Mouse (Mus musculus) cerebellum, adult 11-12 months (tissue): ENCODE data around the gene Alg13.

Source experiments
- DNase-seq: peaks from one replicate; pipeline ENCODE4 v3.0.0; 2022

Alg13 gene

DNA sequence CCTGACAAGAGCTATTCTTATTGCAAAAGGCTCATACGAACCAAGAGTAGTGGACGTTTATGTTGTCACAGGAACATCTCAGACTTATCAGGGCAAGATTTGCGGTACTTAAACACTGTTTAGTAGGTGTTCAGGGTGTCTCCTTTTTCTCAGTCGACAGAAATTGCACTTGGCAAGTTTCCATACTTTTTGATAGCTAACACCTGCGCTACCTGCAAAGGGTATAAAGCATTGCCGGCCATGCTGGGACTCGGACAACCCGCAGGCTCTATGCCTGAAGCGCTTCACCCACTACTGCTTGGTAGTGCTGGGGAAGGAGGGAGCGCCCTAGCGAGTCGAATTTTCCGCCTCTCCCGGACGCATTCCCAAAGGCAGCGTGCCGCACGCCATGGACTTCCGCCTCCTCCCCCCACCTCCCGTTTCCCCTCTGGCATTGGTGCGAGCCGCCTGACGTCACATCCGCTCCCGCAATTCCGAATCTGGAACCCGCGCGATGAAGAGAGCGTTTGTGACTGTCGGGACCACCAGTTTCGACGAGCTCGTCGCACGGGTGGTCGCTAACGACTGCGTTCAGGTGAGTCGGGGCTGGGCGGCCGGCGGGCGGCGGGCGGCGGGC lies at the start of gene Alg13:
Alg13 (plus strand) TSS at position 257 of the 616 bp plus-strand sequence.
- peak; percentile 75 for DNase-seq

- DNase-seq = no peak
These were observed 49.0 kb upstream of the Alg13 start for GRCm38 (mm10) chrX:144268606-144269005.

DNA sequence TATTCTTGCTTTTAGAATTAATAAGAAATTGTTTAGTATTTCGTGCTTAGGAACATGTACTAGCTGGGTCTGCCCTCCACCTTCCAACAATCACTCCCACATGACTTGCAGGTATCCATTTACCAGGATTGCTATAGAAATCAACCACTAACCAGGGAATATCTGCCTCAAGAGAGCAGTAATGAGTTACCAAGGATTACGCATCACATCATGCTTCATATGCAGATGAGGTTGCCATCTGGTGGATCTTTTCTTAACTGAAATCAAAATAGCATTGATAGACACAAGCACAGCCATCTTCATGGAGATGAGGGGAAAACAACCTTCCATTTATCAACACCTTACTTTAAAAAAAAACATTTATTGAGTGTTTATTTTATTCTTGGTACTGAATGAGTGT lies 16.1 kb upstream of the Alg13 start:
- DNase-seq = no peak

- no peak for DNase-seq
These were observed 11.9 kb upstream of the Alg13 start for GRCm38 (mm10) chrX:144305659-144306058.

DNA sequence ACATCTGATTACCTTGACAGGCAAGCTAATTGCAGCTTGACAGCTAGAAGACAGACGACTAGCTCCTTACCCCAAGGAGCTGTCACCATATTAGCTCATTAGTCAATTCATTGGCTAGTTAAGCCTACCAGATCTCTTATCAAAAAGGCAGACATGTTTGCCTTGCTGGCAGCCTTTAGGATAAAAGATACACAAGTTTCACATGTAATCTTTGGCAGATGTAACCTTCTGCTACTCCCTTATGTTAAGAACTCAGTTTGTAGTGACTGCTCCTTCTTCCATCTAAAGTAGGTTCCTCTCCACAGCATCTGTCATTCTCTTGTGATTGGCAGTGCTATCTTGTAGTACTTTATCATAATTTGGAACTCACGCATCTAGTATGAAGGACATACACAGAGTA lies 3.6 kb upstream of the Alg13 start:
- no peak for DNase-seq

DNA sequence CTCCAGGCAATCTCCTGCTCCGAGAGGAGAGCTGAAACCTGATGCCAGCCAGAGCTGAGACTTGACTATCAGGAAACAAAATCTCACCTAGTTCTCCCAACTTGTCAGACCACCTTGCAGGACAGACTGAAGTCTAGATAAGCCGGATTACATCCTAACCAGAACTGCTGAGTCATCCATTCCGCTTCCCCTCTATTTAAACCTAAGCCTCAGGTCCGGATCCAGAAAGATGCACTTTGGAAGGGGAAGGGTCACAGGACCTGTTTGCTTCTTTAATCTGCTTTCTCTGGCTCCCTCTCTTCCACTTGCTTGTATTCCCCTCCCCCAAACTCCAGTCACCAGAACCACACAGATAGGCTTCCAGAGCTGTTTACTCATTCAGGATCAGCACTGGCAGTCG lies 2.6 kb upstream of the Alg13 start:
- DNase-seq = no peak

DNA sequence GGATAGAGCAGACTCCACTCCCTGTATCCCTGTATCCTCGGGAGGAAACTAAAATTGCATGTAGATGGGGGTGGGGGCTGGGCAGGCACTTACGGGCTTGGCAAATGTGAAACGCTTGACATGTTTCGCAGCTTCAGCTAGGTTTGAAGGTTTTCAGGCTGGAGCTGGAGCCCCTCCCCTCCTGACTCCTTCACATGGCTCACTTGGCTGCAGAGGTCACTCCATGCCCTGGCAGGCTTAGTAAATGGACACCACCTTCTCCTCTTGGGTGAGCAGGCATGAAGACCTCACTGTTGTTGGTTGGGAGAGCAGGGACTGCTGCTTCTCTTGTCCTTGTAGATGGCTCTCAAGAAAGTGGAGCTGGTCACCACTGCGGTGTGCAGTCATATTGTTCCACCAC lies 1.6 kb upstream of the Alg13 start:
- DNase-seq = no peak

DNA sequence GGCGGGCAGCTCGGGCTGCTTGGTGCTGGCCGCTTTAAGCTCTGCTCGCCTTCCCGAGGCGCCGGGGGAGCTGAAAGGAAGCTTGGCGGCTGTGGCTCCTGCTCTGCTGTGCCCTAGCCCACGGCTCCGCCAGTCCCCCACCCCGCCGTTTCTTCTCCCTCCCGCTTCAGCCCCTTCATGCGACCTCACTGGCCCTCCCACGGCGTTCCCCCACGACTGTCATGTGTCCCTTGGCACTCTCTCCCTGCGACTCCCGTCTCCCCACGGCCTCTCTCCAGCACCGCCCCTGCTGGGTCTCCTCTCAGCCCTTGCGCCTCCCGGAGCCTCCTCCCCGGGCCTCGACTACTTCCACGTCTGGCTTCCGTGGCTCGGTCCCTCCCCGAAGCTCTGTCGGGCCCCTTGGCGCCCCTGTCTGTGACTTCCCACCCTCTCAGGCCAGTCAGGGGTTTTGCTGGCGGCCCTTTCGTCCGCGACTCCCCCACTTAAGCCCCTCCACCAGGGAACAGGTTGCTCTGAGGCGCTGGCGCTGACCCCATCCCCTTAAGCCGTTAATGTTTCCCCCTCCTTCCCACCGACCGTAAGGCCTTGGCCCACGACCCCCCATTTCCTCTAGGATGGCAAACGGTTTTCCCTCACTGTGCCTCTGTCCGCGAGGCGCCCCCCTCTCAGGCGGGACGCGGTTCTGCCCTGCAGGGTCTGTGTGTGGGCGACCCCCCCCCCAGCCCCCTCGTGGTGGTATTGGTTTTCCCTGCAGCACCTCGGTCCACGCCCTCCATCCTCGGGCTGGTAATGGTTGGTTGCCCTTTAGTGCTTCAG lies 768 bp downstream of the Alg13 start:
- DNase-seq = peak; percentile 37

GRCm38 (mm10) chrX:144319366-144319765 lies 1.8 kb downstream of the Alg13 start:
- DNase-seq = peak; percentile 6

DNA sequence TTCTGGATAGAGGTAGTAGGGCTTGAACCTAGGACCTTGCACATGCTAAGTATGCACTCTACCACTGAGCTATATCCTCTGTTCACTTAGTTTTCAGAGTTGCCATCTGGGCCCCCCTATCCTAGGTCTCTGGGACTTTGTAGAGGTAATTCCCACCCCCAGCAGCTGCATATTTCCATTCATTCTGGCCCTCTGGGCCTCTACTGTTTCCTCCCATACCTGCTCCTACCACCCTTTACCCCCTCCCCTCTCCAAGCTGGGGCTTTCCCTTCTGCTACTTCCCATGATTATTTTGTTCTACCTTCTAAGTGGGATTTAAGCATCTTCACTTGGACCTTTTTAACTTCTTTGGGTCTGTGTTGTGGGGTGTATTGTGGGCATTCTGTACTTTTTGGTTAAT lies 7.8 kb downstream of the Alg13 start:
- DNase-seq = no peak

DNA sequence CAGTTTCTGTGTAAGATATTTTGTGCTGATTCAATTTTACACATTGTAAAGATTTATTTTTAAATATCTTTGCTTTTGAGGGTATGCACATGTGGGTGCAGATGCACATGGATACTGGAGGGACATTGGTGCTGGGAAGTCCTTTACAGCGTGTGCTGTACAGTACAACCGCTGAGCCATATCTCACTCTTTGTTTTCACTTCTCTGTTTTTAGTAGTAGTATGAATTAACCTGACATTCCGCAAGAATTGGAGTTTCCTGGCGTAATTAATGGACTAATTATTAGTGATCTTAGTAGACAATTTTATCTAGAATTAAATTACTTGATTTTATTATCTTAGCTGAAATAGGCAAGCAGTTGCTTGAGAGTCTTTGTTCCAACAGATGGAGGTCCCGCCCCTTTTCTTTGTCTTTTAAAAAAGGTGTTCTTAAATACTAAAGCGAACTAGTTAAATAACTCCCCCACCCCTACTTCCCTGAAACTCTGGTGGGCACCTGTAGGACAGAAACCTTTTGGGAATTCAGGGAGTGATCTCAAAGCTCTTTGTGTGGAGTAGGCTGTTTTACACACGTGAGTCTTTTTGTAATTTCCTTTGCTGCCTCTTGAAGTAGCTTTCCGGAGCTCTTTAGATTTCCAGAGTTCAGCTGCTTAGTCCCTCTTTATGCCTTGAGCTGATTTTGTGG lies 17.9 kb downstream of the Alg13 start:
- no peak for DNase-seq

DNA sequence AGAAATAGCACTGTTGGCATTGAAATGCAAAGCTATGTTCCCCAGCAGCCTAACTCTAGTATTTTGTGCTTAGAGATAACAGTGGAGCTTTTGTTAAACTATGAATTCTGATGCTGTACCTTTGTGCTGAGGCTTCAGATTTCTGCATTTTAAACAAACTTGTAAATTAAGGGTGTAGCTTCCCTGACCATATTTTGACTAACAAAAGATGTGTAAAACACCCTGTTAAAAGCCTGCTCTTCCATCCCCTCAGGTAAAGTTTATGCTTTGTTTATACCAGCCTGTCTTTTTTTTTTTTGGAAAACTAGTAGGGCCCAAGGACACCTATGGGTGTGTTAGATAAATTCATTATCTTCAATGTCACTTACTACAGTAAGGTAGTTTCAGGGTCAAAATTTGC lies 20.3 kb downstream of the Alg13 start:
- no peak for DNase-seq

GRCm38 (mm10) chrX:144338355-144338754 lies 20.8 kb downstream of the Alg13 start:
- no peak for DNase-seq

DNA sequence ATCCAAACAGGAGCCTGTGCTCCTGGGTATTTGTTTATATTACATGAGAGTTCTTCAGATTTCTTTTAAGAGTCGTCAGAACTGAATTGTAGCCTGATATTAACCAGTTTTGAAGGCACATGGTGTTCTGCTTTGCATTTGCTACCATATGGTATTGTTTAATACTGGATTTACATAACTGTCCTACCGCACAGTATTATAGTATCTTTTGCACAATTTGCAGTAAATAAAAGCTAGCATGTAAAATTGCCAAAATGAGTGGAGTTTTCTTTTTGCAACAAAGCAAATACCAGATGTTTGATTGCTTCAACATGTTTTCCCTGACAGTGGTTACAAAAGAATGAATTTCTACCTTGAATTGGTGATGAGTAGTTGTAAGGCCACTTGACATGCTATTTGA lies 56.6 kb downstream of the Alg13 start:
- no peak for DNase-seq

DNA sequence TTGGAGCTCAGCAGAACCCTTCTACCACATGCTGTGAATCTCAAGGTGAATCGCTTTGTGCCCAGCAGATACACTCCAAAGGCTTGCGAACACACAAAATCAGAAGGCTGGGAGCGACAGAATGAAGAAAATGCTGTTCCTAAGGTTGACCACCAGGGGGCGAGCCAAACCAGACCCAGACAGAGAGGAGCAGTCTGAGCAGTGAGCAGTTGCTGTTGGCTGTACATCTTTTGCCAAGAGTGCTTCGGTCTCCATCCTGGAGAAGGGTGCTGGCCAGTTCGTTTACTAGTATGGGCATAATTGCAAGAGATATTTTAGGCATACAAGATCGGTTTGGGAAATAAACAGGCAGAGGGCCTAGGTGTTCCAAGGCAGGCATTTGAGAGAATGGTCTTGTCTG lies 85.9 kb downstream of the Alg13 start:
- peak; percentile 20 for DNase-seq

DNA sequence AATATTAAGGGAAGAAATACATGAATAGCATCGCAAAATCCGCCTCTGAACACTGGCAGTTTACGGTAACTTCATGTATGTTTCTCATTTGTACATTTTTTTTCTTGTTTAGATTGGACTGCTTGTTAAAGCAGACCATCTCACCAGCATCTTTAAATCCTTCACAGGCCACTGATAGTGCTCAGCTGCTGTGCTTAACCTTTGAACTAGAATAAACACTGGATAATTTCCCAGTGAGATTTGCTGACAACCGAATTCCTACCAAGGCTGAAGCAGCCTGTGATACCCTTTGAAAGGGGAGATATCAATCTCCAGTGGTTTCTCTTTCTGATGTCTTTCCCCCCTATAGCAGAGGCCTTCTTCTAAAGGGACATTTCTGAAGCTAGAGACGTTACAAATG lies 90.4 kb downstream of the Alg13 start:
- DNase-seq = no peak

- no peak for DNase-seq
These were observed 102.7 kb downstream of the Alg13 start for GRCm38 (mm10) chrX:144420259-144420658.

DNA sequence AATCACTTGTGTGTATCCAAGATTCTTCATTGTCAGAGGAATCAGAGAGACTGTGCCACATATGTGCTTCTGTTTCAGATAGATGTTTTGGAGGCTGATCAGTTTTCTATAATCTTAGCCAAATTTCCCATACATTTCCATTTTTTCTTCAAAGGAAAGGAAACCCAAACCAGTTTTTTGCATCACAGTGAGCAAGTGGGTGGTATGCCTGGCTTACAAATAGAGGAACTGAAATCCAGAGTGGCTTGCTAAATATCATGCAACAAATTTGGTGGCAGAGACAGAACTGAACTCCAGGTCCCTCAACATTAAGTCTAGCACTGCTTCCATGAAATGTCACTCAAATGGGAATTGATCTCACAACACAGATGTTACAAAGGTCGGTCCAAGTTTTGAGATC lies 103.5 kb downstream of the Alg13 start:
- no peak for DNase-seq

DNA sequence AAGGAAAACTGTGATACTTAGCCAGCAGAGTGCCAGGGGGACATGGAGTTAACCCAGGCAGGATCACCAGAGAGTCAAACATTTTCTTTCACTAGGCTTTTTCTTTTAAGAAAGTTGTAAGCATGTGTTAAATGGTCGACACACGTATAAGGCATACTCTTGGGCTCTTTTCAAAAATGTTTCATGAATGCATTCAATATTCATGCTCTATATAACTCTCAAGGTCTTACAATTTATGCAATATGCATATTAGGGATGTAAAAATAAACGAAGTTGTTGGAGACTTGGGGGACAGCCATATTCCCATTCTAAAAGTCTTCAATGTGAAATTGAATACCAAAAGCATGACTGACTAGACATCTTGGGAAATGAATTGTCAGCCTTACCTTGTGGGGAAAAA lies 106.2 kb downstream of the Alg13 start:
- no peak for DNase-seq
